Mouse (Mus musculus) cortical plate, adult 2 months (tissue): ENCODE data around the gene Dock8.

Source experiments
- CTCF ChIP-seq: fragments of 200-500 bp; IDR thresholded peaks from 2 replicates; pipeline ENCODE4 v1.5.1; 2011; ENCODE audit warnings: mild to moderate bottlenecking, control low read depth, low read length; ENCODE audit not compliant: insufficient read depth; ENCODE audit errors: extremely low read depth
- POLR2A ChIP-seq: fragments of 200-500 bp; IDR thresholded peaks from 2 replicates; pipeline ENCODE4 v1.6.1; 2011; ENCODE audit warnings: mild to moderate bottlenecking, low read length, control low read depth; ENCODE audit not compliant: insufficient read depth; ENCODE audit errors: extremely low read depth

GRCm38 (mm10) chr19:25171395-25171794 is 172.1 kb downstream of the Dock8 start:
- TF ChIP-seq CTCF (no peak), POLR2A (no peak)
